ENCODE assay signal across 10 mouse cellular contexts in genomic region chr11:62920743-62921050, GRCm38 (mm10). TPM values are rescaled to one million over a fixed set of nuclear protein-coding genes. Genes with fewer than 3 reads are reported as not detected.
A peak's percentile ranks its signal among the peaks of the same experiment; 100 is the strongest.
DNase-seq lines count a peak whose midpoint lies in the region; ATAC-seq and TF ChIP-seq lines count a peak whose summit lies in the region.
"Had no signal": no experiment of that assay in that cellular context is flagged by ENCODE, and none has a peak within 500 bp of the region (broad histone marks: within the 10 kb centered on the region; RNA-seq: fewer than 3 reads in every experiment).

No protein-coding gene starts in this region.

- TF ChIP-seq CTCF in left cerebral cortex, adult 2 months (IDR thresholded peaks at IDR 0.05), result no peak

- no peak overlapping the region for H3K9ac ChIP-seq in forebrain, embryonic 13.5 days
- H3K9ac ChIP-seq in intestine, embryonic 15.5 days, result no peak overlapping the region
- no peak overlapping the region for H3K9ac ChIP-seq in neural tube, embryonic 14.5 days (replicated peaks; ENCODE audit: low read depth, low read length)

- H3K4me3 ChIP-seq in left cerebral cortex, adult 2 months, result peak overlapping the region; percentile 34
- H3K4me3 ChIP-seq in forebrain, embryonic 13.5 days, result peak overlapping the region; percentile 22
- H3K4me3 ChIP-seq in intestine, embryonic 15.5 days (replicated peaks), result no peak overlapping the region
- H3K4me3 ChIP-seq in neural tube, embryonic 14.5 days (ENCODE audit: low read depth, low read length), result peak overlapping the region; percentile 23; the same call in 1 of the 2 replicates

- H3K36me3 ChIP-seq in forebrain, embryonic 13.5 days (ENCODE audit: poor library complexity, severe bottlenecking), result no peaks in the 10 kb centered on the region
- no peaks in the 10 kb centered on the region for H3K36me3 ChIP-seq in intestine, embryonic 15.5 days
- no peaks in the 10 kb centered on the region for H3K36me3 ChIP-seq in neural tube, embryonic 14.5 days (ENCODE audit: control insufficient read depth, insufficient read depth, low read length)

- no peaks in the 10 kb centered on the region; the same call in 1 of the 2 replicates for H3K27me3 ChIP-seq in forebrain, embryonic 13.5 days
- H3K27me3 ChIP-seq in intestine, embryonic 15.5 days (replicated peaks), result no peaks in the 10 kb centered on the region
- no peaks in the 10 kb centered on the region for H3K27me3 ChIP-seq in neural tube, embryonic 14.5 days (ENCODE audit: control insufficient read depth, insufficient read depth, low read length)

- no peak for DNase-seq in left cerebral cortex, adult 2 months (ENCODE audit: extremely low spot score in 1 of 2, low spot score in 2 of 2)
- DNase-seq in left cerebral cortex, adult 8-10 months (ENCODE audit: low spot score in 2 of 2), result no peak
- DNase-seq in T-cell, adult 2 months (ENCODE audit: low spot score), result no peak

- WGBS in forebrain, embryonic 13.5 days, result 27% methylated on average over 6 of the region's 6 CpGs
- 20% methylated on average over 6 of the region's 6 CpGs for WGBS in intestine, embryonic 15.5 days
- WGBS in neural tube, embryonic 14.5 days, result 21% methylated on average over 6 of the region's 6 CpGs

- H3K27ac ChIP-seq in left cerebral cortex, adult 2 months, result peak overlapping the region; percentile 66; the same call in 1 of the 2 replicates
- H3K27ac ChIP-seq in forebrain, embryonic 13.5 days, result no peak overlapping the region
- H3K27ac ChIP-seq in intestine, embryonic 15.5 days, result no peak overlapping the region; the same call in 1 of the 2 replicates
- no peak overlapping the region for H3K27ac ChIP-seq in neural tube, embryonic 14.5 days (ENCODE audit: low read depth, low read length)

- peak overlapping the region; percentile 44 for H3K4me2 ChIP-seq in forebrain, embryonic 13.5 days
- peak overlapping the region; percentile 54; the same call in 1 of the 2 replicates for H3K4me2 ChIP-seq in intestine, embryonic 15.5 days (replicated peaks)
- H3K4me2 ChIP-seq in neural tube, embryonic 14.5 days (ENCODE audit: low read depth, low read length), result peak overlapping the region; percentile 39; the same call in 1 of the 2 replicates

- intact Hi-C loops in left cerebral cortex, adult 2 months (cut with DNase I), result loop anchor here (1.0 to 5.0 kb wide), 3 partner anchors 78 to 215 kb away; no protein-coding TSS in a partner anchor

- no peak for ATAC-seq in forebrain, embryonic 13.5 days
- peak; percentile 1; the same call in 1 of the 2 replicates for ATAC-seq in intestine, embryonic 15.5 days
- no peak for ATAC-seq in neural tube, embryonic 14.5 days (ENCODE audit: low read depth)
- ATAC-seq in monocyte, adult 5-6 weeks (replicated peaks; ENCODE audit: insufficient number of reproducible peaks, low FRiP score, low TSS enrichment, poor library complexity, severe bottlenecking), result no peak

- no peaks in the 10 kb centered on the region; the same call in 1 of the 2 replicates for H3K9me3 ChIP-seq in forebrain, embryonic 13.5 days (replicated peaks)
- H3K9me3 ChIP-seq in intestine, embryonic 15.5 days, result no peaks in the 10 kb centered on the region
- no peaks in the 10 kb centered on the region for H3K9me3 ChIP-seq in neural tube, embryonic 14.5 days (ENCODE audit: control insufficient read depth, low read length)

- peaks cover 4% of the 10 kb centered on the region; the same call in 1 of the 2 replicates for H3K4me1 ChIP-seq in forebrain, embryonic 13.5 days
- H3K4me1 ChIP-seq in intestine, embryonic 15.5 days (replicated peaks), result peaks cover 11% of the 10 kb centered on the region
- no peaks in the 10 kb centered on the region for H3K4me1 ChIP-seq in neural tube, embryonic 14.5 days (ENCODE audit: control insufficient read depth, insufficient read depth, low read length)

RNA-seq across cellular contexts. Expression of gene Cdrt4, which starts 30.3 kb away (rescaled TPM):
- not detected for total RNA-seq in left cerebral cortex, adult 2 months (2021)
- not detected for total RNA-seq in left cerebral cortex, adult 8-10 months (2022)
- polyA plus RNA-seq in forebrain, embryonic 13.5 days (2015; fragmentation: Nextera tagmentation; extraction: Ambion mirVana), result not detected in 2 replicates
- polyA plus RNA-seq in intestine, embryonic 15.5 days (2015; fragmentation: Nextera tagmentation; extraction: Ambion mirVana), result not detected in 2 replicates
- polyA plus RNA-seq in neural tube, embryonic 14.5 days (2014; fragmentation: Nextera tagmentation; extraction: Ambion mirVana), result not detected in 2 replicates
- total RNA-seq in monocyte, adult 5-6 weeks (2017), result 2.3 TPM in 1 of 3 replicates, not detected in the others
- total RNA-seq: MEL had no signal
- polyA plus RNA-seq: large intestine, adult 2 months; small intestine, adult 2 months had no signal

RNA-seq across cellular contexts. Expression of gene Tvp23b, which starts 41.4 kb away (rescaled TPM):
- total RNA-seq in left cerebral cortex, adult 2 months (2021), result 10 to 100 TPM; 29.2 to 31.4 TPM
- total RNA-seq in left cerebral cortex, adult 8-10 months (2022), result 10 to 100 TPM; 29.9 to 35.5 (median 30.9) TPM
- 48.4 and 50.9 TPM in 2 replicates for polyA plus RNA-seq in forebrain, embryonic 13.5 days (2015; fragmentation: Nextera tagmentation; extraction: Ambion mirVana)
- polyA plus RNA-seq in intestine, embryonic 15.5 days (2015; fragmentation: Nextera tagmentation; extraction: Ambion mirVana), result 79.6 and 82.3 TPM in 2 replicates
- 45.3 and 45.6 TPM in 2 replicates for polyA plus RNA-seq in neural tube, embryonic 14.5 days (2014; fragmentation: Nextera tagmentation; extraction: Ambion mirVana)
- total RNA-seq in monocyte, adult 5-6 weeks (2017), result 23.5 to 32.7 TPM (median 30.7 TPM) in 3 replicates
